Mouse (Mus musculus) midbrain, postnatal 0 days (tissue): ENCODE measurements around the gene Sorbs1. TPM values are rescaled to one million over a fixed set of nuclear protein-coding genes. Genes with fewer than 3 reads are reported as not detected.

Experiments
- ATAC-seq: fragments of 200-750 bp; cut with Nextera tagmentation; 2 replicates; pipeline ENCODE4 v1.8.0; 2017; ENCODE audit warnings: moderate number of reproducible peaks, mild to moderate bottlenecking, moderate TSS enrichment, moderate library complexity; ENCODE audit not compliant: low FRiP score
- DNase-seq: peaks from one replicate; pipeline ENCODE4 v3.0.0-alpha.2; 2015; ENCODE audit warnings: low spot score
- H3K27ac ChIP-seq: fragments of 300-500 bp; sonication (generic); 2 replicates; pipeline ENCODE4 v1.5.1; 2014; ENCODE audit warnings: low read depth, mild to moderate bottlenecking, low read length, mixed read lengths
- H3K27me3 ChIP-seq: fragments of 300-500 bp; sonication (generic); 2 replicates; pipeline ENCODE4 v1.6.1; 2014; ENCODE audit warnings: low read length, control low read depth, mixed read lengths; ENCODE audit not compliant: insufficient read depth
- H3K36me3 ChIP-seq: fragments of 300-500 bp; sonication (generic); 2 replicates; pipeline ENCODE4 v1.6.1; 2014; ENCODE audit warnings: low read length, control low read depth, mixed read lengths; ENCODE audit not compliant: insufficient read depth
- H3K4me1 ChIP-seq: fragments of 300-500 bp; sonication (generic); 2 replicates; pipeline ENCODE4 v1.6.1; 2014; ENCODE audit warnings: mild to moderate bottlenecking, control low read depth, antibody characterized with exemption, low read length, mixed read lengths; ENCODE audit not compliant: insufficient read depth
- H3K4me2 ChIP-seq: fragments of 300-500 bp; sonication (generic); 2 replicates; pipeline ENCODE4 v1.6.1; 2014; ENCODE audit warnings: low read depth, mild to moderate bottlenecking, low read length, mixed read lengths; ENCODE audit not compliant: poor library complexity, severe bottlenecking
- H3K4me3 ChIP-seq: fragments of 300-500 bp; sonication (generic); 2 replicates; pipeline ENCODE4 v1.5.1; 2014; ENCODE audit warnings: low read depth, mild to moderate bottlenecking, low read length, moderate library complexity
- H3K9ac ChIP-seq: fragments of 300-500 bp; sonication (generic); replicated peaks from 2 replicates; pipeline ENCODE4 v1.6.1; 2014; ENCODE audit warnings: mild to moderate bottlenecking, low read length, moderate library complexity, mixed read lengths; ENCODE audit not compliant: poor library complexity, severe bottlenecking
- H3K9me3 ChIP-seq: fragments of 300-500 bp; sonication (generic); 2 replicates; pipeline ENCODE4 v1.6.1; 2016; ENCODE audit warnings: low read length, control low read depth
- CTCF ChIP-seq: IDR thresholded peaks from 2 replicates; pipeline ENCODE4 v1.5.1; 2016; ENCODE audit warnings: antibody characterized with exemption, mild to moderate bottlenecking
- WGBS: fragments of 180-500 bp; shearing (Covaris S2); extraction: QIAGEN DNeasy Blood & Tissue Kit; methylation state at CpG from one replicate; pipeline ENCODE4 v1.1.7; 2014; 5-methylcytosine and 5-hydroxymethylcytosine counted together
- polyA plus RNA-seq: library from polyadenylated mRNA; unstranded; fragments of >200 nt; fragmentation: Nextera tagmentation; extraction: Ambion mirVana; gene quantifications from 2 replicates; pipeline ENCODE4 v1.2.1, GENCODE M21; 2015
- total RNA-seq: library from RNA; depleted of rRNA; stranded (reverse); fragments of >200 nt; gene quantifications from 2 replicates; pipeline ENCODE4 v1.2.3, GENCODE M21; 2014

Gene Sorbs1
- total and polyA plus RNA-seq, 2 experiments from 2014 or later, result 53.1 to 60.4 TPM

- Histone ChIP-seq H3K27me3 (no peaks in the 10 kb centered on the region), H3K4me3 (no peak overlapping the region), H3K36me3 (peaks cover 4% of the 10 kb centered on the region; the same call in 1 of the 2 replicates), H3K27ac (no peak overlapping the region), H3K9ac (no peak overlapping the region), H3K4me1 (peaks cover 6% of the 10 kb centered on the region; the same call in 1 of the 2 replicates), H3K4me2 (no peak overlapping the region), H3K9me3 (no peaks in the 10 kb centered on the region)
- peak; percentile 77 for DNase-seq
- 25% methylated on average over 5 of the region's 5 CpGs for WGBS
- peak; percentile 89 for TF ChIP-seq CTCF
- no peak for ATAC-seq
Measured at GRCm38 (mm10) chr19:40345684-40346083, 167.9 kb downstream of the Sorbs1 start.

DNA sequence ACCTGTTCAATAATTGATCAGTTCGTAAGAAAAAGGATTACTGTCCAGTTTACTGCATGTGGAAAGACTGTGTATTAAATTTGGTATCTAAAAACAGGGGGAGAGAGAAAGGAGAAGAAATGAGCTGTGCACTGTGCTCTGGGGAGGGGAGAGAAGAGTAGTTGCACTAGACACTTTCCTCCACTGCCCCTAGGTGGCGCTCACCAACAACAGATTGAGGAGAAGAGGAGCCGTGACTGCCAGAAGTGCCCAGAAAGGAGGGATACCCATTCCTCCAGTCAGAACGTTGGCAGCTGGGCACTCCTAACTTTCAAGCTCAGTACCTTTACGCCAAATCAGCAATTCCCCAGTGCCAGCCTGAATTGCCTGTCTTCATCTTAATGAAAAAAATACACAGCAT is 170.6 kb downstream of the Sorbs1 start:
- DNase-seq (peak; percentile 81), ATAC-seq (peak; percentile 55; the same call in 1 of the 2 replicates)
- WGBS, result 9% methylated on average over 5 of the region's 5 CpGs
- Histone ChIP-seq H3K4me1 (no peaks in the 10 kb centered on the region), H3K9me3 (no peaks in the 10 kb centered on the region), H3K4me3 (no peak overlapping the region), H3K9ac (no peak overlapping the region), H3K27me3 (no peaks in the 10 kb centered on the region), H3K36me3 (peaks cover 9% of the 10 kb centered on the region), H3K27ac (no peak overlapping the region), H3K4me2 (no peak overlapping the region)
- peak; percentile 88 for TF ChIP-seq CTCF

DNA sequence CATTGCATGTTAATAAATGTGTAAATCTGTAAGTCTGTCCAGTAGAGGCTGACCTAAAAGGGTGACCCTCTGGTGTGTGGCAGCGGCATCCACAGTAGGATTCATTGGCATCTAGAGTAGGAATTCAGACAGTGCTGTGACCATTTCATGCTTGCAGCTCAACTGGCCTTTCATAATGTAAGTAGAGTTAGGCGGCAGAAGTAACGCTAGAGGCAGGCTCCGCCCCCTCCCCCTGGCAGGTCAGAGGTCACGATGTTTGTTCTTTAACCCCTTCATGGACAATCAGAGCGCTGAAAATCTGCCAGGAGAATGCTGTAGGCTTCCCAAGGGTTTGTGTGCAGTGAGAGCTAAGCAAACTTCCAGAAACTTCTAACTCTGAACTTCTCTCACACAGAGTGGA is 172.4 kb downstream of the Sorbs1 start:
- Histone ChIP-seq H3K4me1 (no peaks in the 10 kb centered on the region), H3K4me3 (no peak overlapping the region), H3K27me3 (no peaks in the 10 kb centered on the region), H3K9ac (no peak overlapping the region), H3K4me2 (no peak overlapping the region), H3K9me3 (no peaks in the 10 kb centered on the region), H3K27ac (no peak overlapping the region), H3K36me3 (peaks cover 9% of the 10 kb centered on the region)
- TF ChIP-seq CTCF, result no peak
- no peak for DNase-seq
- no peak for ATAC-seq
- WGBS, result 16% methylated on average over 6 of the region's 6 CpGs

- H3K9me3 ChIP-seq, result no peaks in the 10 kb centered on the region
- H3K36me3 ChIP-seq, result peaks cover 5% of the 10 kb centered on the region
- no peak overlapping the region for H3K4me3 ChIP-seq
- no peak overlapping the region for H3K9ac ChIP-seq
- DNase-seq, result no peak
- TF ChIP-seq CTCF, result no peak
- WGBS, result 79% methylated on average over 4 of the region's 4 CpGs
- H3K4me2 ChIP-seq, result no peak overlapping the region
- no peaks in the 10 kb centered on the region for H3K4me1 ChIP-seq
- no peak for ATAC-seq
- H3K27me3 ChIP-seq, result no peaks in the 10 kb centered on the region
- no peak overlapping the region for H3K27ac ChIP-seq
Measured at GRCm38 (mm10) chr19:40336694-40337093, 176.9 kb downstream of the Sorbs1 start.

GRCm38 (mm10) chr19:40333905-40334304 is 179.7 kb downstream of the Sorbs1 start:
- Histone ChIP-seq H3K36me3 (peaks cover 5% of the 10 kb centered on the region), H3K4me3 (no peak overlapping the region), H3K9me3 (no peaks in the 10 kb centered on the region), H3K27ac (no peak overlapping the region), H3K9ac (no peak overlapping the region), H3K4me1 (no peaks in the 10 kb centered on the region), H3K4me2 (no peak overlapping the region), H3K27me3 (no peaks in the 10 kb centered on the region)
- ATAC-seq (no peak), DNase-seq (no peak)
- peak; percentile 49 for TF ChIP-seq CTCF
- WGBS, result 41% methylated on average over 5 of the region's 5 CpGs

DNA sequence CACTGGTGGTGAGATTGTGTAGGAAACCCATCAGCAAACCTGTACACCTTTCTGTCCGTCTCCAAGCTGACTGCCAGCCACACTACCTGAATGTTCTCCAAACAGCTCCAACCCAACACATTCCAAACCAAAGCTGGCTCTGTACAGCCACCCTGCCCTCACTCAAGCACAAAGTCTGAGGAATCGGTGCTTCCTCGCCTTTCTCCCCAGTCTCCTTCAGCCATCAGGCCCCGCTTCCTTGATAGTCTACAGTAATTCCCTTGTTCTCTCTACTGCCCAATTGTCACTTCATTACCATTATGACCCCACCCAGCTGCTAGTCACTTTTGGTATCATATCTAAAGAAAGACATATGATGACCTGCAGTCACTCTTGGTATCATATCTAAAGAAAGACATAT is 180.5 kb downstream of the Sorbs1 start:
- Histone ChIP-seq H3K9ac (no peak overlapping the region), H3K4me3 (no peak overlapping the region), H3K4me1 (no peaks in the 10 kb centered on the region), H3K27ac (no peak overlapping the region), H3K4me2 (no peak overlapping the region), H3K27me3 (no peaks in the 10 kb centered on the region), H3K9me3 (no peaks in the 10 kb centered on the region), H3K36me3 (no peaks in the 10 kb centered on the region; the same call in 1 of the 2 replicates)
- 94% methylated on average over 4 of the region's 4 CpGs for WGBS
- no peak for TF ChIP-seq CTCF
- no peak for ATAC-seq
- no peak for DNase-seq
